Mouse (Mus musculus) thymus, adult 2 months (tissue): Measurements from ENCODE around the gene Gnat1.

Experiments used
- CTCF ChIP-seq: fragments of 200-500 bp; IDR thresholded peaks from 2 replicates; pipeline ENCODE4 v1.5.1; 2012; ENCODE audit warnings: mild to moderate bottlenecking, control low read depth, low read length, moderate library complexity, borderline replicate concordance; ENCODE audit not compliant: control insufficient read depth, poor library complexity, insufficient read depth; ENCODE audit errors: extremely low read depth
- POLR2A ChIP-seq: fragments of 200-500 bp; IDR thresholded peaks from 2 replicates; pipeline ENCODE4 v1.6.1; 2012; ENCODE audit warnings: mild to moderate bottlenecking, low read length, control low read depth, moderate library complexity; ENCODE audit not compliant: control insufficient read depth, poor library complexity, insufficient read depth; ENCODE audit errors: extremely low read depth

GRCm38 (mm10) chr9:107654585-107654984 is 24.9 kb downstream of the Gnat1 start:
- TF ChIP-seq CTCF (no peak), POLR2A (no peak)
